Mouse (Mus musculus) layer of hippocampus, postnatal 10 days (tissue): ENCODE measurements around the gene Lyrm4. TPM values are rescaled to one million over a fixed set of nuclear protein-coding genes. Genes with fewer than 3 reads are reported as not detected.

Experiments used
- DNase-seq, 2 experiments: peaks; one replicate each; pipeline ENCODE4 v3.0.0; 2021; ENCODE audit warnings: low spot score in 2 of 2
- total RNA-seq, 2 experiments: library from RNA; stranded (reverse); gene quantifications; 2 replicates each; pipeline ENCODE4 v1.2.3; 2021

Lyrm4 gene
- total RNA-seq, 2 experiments from 2014 or later: 19.6 to 20.6 TPM

DNA sequence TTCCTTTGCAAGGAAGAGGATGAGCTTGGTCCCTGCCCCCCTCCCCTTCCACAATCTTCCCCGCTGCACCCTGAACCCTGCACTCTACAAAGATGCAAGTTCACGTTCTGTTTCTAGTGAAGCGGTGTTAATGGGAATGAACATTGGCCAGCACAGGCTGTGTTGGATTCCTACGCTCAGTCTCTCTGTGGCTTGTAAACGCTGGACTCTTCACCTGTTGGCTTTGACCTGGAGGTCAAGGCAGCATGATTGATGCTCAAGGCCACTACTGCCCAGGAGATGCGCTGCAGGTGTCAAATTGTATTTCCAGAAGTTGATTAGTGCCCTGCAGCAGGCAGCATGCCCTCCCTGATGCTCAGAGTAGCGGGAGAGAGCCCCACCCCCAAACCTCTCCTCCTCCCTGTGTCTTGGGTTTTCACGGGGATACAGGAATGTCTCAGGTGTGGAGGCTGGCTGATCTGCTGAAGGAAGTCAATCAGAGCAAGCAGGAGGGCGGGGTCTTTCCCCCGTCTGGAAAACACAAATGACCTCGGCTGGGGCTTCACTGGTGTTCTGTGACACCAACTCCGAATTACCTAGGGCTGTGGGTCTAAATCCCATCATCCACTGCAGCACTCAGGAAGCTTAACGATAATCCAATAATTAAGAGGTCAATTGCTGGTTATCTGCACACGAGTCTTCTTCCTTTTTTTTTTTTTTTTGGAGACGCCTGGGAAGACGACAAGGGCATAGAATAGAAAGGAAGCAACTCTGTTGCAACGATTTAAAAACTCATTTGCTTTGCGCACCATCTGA lies 177.3 kb downstream of the Lyrm4 start:
- DNase-seq: no peak

DNA sequence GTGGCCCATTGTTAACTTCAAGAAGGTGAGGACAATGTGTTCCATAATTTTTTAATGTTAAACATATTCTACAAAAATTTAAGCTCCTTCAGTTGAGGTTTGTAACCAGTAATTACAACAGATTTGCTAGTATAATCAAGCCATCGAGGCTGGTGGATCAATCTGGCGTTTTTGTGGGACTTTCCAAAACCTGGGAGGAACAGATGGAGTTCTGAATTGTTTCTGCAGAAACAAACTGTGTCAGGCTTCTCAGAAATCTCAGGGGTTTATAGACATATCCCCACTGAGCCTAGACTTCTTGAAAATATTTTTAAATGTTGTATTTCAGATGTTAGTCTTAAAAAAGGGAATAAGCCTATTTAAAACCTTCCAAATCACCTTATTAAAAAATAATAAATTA lies 179.3 kb downstream of the Lyrm4 start:
- peak in 1 of 2 experiments; percentile 36 for DNase-seq

Other genes with a start within 250 kb of the Lyrm4 start
- 1 to 10 TPM; 4.0 to 5.0 TPM for gene Rpp40, start 211.2 kb downstream of the Lyrm4 start, total RNA-seq
- gene Ppp1r3g, start 158.7 kb downstream of the Lyrm4 start, total RNA-seq: 10 to 100 TPM in 1 of 2 experiments, 1 to 10 TPM in 1; 8.7 to 10.0 TPM
- 10 to 100 TPM; 34.5 to 39.1 TPM for gene Fars2, start 114 bp downstream of the Lyrm4 start, total RNA-seq